Mouse (Mus musculus) lung, postnatal 4 days (tissue): ENCODE data around the gene BC004004.
A peak's percentile ranks its signal among the peaks of the same experiment; 100 is the strongest.
"Not testable (repeated sequence)": the region's sequence is repeated elsewhere in the genome, so short reads cannot be mapped to it uniquely, and the experiment has no call there.

Source experiments
- DNase-seq, 2 experiments: peaks; one replicate each; pipeline ENCODE4 v3.0.0; 2021

BC004004 gene

DNA sequence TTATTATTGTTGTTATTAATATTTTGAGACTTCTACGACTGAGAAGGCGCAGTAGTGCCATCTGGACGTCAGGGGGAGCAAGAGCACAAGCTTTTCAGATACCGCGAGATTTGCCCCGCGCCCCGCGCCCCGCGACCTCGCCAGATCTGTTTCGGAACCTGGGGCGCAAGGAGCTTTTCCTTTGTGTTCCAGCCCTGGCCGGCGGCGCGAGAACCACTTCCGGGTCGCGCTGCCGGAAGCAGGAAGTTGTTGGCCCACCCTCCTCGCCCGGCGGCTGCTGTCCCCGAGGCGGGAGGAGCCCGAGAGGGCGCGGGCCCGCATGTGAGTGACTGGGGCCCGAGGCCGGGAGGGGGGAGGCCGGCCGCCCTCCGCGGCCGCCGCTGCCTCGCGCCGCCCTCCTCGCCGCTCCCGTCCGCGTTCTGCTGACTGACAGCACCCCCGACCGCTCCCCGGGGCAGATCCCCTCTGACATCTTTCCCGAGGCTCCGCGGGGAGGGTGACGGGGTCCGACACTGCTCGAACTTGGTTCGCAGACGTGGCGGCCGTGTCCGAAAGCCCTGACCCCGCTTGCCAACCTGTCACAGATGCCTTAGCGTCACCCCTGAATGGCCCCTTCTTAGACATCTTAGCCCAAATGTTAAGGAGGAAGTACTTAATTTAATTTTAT lies at the start of gene BC004004:
Gene BC004004 (plus strand): TSS at position 107 of the 667 bp plus-strand sequence.
- peak; percentile 97 to 98 for DNase-seq

GRCm38 (mm10) chr17:29220631-29221030 lies 48.0 kb upstream of the BC004004 start:
- no peak for DNase-seq

- DNase-seq = no peak
Measured at GRCm38 (mm10) chr17:29231109-29231508, 37.5 kb upstream of the BC004004 start.

- no peak for DNase-seq
Measured at GRCm38 (mm10) chr17:29236111-29236510, 32.5 kb upstream of the BC004004 start.

DNA sequence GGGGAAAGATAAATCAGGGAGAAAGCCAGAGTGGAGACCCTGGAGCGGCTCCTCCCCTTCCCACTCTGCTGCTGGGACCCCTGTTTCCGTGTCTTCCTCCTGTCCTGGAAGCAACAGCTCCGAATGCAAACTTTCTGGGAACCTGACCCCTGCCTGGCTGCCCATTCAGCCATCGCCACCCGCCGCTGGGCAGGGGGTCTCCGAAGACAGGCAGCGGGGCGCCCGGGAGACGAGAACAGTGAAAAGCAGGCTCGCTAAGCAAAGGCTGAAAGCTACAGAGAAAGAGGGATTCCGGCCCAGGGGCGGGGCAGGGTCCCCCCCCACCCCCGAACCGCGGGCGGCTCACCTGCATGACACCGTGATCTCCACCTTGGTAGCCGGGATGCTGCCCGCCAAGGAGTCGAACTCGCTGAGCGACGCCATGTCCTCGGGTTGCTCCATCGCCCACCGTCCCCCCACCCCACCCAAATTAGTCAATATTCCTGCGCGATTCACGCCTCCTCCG lies 31.3 kb upstream of the BC004004 start:
- DNase-seq = no peak

GRCm38 (mm10) chr17:29237772-29238420 lies 30.7 kb upstream of the BC004004 start, which contains the start of gene Cpne5:
Cpne5 (minus strand) TSS chr17:29238167.
- peak in 1 of 2 experiments; percentile 18 for DNase-seq

DNA sequence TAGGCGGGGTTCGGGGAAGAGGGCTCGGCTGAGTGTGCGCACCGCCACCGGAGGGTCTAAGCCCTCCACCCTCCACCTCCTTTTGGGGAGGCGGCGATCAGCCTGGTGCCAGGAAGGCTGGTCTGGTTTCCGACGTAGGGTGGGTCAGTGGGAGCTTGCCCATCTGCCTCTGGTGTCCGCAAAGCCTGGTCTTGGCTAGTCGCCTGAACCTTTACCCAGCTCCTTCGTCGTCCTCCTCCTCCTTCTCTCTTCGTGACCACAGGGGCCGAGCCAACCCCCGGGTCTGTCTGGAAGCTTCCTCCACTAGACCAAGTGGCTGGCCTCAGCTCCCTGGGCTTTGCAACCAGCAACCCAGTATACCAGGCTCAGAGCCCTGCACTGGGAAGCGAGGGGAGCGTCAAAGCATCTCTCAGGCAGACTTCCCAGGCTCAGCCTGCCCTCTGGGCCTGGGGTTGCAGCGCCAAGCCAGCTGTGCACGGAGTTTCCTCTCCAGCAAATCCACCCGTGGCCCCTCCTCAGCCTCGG lies 30.1 kb upstream of the BC004004 start:
- DNase-seq = no peak

- no peak for DNase-seq
Measured at GRCm38 (mm10) chr17:29244912-29245311, 23.7 kb upstream of the BC004004 start.

- peak; percentile 49 to 51 for DNase-seq
Measured at GRCm38 (mm10) chr17:29245725-29246124, 22.9 kb upstream of the BC004004 start.

- peak in 1 of 2 experiments; percentile 56 for DNase-seq
Measured at GRCm38 (mm10) chr17:29246602-29247001, 22.0 kb upstream of the BC004004 start.

- DNase-seq = peak in 1 of 2 experiments; percentile 64
Measured at GRCm38 (mm10) chr17:29247881-29248280, 20.7 kb upstream of the BC004004 start.

- DNase-seq = peak; percentile 75 to 86
Measured at GRCm38 (mm10) chr17:29249512-29249911, 19.1 kb upstream of the BC004004 start.

DNA sequence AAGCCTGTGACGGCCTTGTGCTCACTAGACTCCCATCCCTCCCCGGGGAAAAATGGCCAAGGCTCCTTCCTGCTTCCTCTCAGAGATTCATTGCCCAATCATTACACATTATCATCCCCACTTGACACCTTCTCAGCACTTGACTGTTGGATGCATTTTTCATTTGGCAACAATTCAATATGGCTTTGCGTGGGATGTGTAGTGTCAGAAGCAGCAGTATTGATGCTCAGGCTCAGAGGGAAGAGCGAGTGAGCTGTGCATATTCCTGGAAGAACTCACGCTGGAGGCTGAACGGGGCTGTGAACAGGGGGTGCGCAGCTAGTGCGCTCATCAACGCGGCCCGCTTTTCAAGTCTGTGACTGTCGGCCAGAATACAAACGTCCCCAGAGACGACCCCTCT lies 17.6 kb upstream of the BC004004 start:
- DNase-seq = not testable (repeated sequence)

GRCm38 (mm10) chr17:29251608-29252390 lies 16.8 kb upstream of the BC004004 start:
- peak; percentile 86 to 92 for DNase-seq

GRCm38 (mm10) chr17:29253236-29253635 lies 15.4 kb upstream of the BC004004 start:
- DNase-seq = no peak

GRCm38 (mm10) chr17:29253684-29254083 lies 14.9 kb upstream of the BC004004 start:
- no peak for DNase-seq

GRCm38 (mm10) chr17:29254784-29255183 lies 13.8 kb upstream of the BC004004 start:
- not testable (repeated sequence) for DNase-seq

DNA sequence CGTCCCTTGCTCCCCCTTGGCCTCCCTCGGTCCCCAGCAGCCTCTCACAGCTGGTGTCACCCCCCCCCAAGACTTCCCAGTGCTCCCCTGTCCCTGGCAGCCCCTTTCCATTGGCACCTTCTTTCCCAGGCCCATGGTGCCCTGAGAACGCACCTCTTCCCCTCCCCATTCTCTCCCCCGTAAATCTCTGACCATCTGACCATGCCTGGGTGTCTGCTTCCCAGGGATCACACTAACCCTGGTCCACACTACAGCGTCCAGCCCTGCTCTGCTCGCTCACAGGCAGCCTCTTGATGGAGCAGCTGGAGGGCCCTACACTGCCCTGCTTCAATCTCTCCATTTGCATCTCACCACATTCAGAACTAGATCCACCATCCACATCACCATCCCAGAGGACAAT lies 12.1 kb upstream of the BC004004 start:
- DNase-seq = no peak

DNA sequence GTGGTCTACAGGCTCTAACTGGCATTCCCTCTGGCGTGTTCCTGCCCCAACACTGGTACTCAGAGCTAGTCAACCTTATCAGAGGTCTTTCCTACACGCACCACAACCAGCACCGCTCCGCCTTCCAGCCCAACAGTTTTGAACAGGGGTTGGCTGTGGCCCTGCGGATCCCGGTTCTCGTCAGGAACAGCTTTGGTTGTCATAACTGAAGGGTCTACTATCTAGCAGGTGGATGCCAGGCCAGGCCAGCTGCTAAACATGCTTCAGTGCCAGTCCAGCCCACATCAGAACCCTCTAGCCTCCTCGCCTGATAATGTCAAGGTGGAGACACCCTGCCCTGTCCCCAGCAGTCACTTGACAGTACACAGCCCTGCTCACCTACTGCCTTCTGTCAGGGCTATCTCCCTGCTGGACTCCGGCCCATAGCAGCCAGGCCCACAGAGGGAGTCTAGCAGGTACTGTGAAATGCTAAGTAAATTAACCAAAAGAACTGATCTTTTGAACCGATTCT lies 11.5 kb upstream of the BC004004 start:
- DNase-seq = no peak

DNA sequence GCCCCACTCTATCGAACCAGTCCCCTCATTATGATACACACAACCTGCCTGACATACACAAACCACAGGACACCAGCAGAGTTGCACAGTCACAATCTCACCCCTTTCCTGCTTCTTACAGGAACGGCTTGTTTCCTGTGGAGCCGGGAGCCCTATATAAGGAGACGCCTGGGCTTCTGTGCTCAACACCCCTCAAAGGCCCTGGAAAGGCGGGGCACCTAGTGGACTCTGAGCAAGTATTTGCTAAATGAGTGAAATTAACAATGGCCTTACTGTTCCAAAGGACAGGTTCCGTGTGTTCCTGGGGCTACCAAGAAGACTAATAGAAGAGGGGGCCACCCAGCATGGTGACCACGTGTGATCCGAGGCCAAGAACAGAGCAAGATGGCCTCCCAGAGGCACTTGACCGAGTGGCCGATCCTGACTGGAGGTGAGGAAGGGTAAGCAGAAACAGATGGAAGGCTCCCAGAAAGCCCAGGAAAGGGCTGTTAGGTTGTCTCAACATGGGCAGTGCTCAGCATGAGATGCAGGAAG lies 10.5 kb upstream of the BC004004 start:
- no peak for DNase-seq

DNA sequence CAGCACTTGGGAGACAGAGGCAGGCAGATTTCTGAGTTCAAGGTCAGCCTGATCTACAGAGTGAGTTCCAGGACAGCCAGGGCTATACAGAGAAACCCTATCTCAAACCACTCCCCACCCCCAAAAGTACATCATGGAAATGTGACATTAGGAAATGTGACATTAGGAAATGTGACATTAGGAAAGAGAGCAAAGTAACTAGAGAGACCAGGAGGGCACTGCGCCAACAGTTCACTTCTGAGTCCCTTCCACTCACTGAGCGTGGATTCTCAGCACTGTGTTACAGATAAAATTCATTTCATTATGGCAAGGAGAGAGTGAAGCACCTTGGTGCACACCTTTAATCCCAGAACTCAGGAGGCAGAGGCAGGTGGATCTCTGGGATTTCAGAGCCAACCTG lies 9.7 kb upstream of the BC004004 start:
- no peak for DNase-seq

DNA sequence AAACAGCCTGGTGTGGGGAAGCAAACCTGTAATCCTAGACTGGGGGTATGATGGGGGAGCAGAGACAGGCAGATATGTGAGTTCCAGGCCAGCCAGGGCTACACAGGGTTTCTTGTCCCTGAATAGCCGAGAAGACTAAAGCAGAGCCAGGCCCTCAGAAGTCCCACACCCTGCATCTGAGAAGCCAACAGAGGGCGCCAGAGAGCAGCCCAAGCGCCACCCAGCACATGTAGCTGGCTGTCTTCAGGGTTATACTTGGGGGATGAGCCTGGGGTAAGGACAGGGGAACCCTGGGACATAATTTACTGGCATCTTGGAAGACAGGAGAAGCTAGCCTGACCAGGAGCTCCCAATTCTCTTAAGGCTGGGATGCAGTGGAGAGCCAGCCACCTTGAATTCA lies 9.1 kb upstream of the BC004004 start:
- peak; percentile 81 to 87 for DNase-seq

DNA sequence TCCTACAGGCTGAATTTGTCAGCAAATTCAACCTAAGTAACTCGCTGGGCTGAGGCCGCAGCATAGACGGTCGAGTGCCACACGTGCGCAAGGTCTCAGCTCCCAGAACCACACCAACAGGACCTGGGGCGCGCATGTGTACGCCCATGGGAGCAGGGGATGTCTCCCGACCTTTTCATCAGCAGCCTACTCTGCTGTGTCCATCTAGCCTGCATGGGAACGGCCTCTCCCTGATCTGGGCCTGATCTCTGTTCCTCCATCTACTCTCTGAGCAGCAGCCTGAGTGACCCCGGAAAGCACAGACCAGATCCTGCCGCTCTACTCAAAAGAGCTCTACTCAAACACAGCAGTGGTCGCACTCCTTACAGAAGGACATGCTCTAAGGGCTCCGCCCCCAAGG lies 8.1 kb upstream of the BC004004 start:
- DNase-seq = no peak
